Mouse (Mus musculus) MN1 (cell line): ENCODE measurements around the gene Utp11.

Source experiments
- DNase-seq: peaks from one replicate; pipeline ENCODE4 v3.0.0-alpha.2; 2016; ENCODE audit warnings: low spot score

Gene Utp11

DNA sequence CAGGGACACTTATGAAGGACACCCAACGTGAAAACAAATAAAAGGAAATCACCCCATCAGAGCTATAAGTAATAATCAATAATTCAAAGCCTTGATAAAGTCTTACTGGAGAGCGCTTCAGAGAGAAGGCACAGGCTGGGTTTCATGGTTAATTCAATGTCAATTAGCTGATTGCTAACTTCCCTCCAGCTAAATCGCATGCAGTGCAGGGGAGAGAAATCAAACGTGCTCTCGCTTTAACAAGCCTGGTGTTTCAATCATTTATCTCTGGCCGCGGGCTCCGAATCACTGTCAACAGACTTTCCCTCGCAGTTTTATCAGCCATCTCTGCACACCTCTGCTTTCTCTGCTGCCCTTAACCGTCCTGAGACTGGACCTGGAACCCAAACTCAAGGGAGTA is 60.5 kb downstream of the Utp11 start:
- no peak for DNase-seq

DNA sequence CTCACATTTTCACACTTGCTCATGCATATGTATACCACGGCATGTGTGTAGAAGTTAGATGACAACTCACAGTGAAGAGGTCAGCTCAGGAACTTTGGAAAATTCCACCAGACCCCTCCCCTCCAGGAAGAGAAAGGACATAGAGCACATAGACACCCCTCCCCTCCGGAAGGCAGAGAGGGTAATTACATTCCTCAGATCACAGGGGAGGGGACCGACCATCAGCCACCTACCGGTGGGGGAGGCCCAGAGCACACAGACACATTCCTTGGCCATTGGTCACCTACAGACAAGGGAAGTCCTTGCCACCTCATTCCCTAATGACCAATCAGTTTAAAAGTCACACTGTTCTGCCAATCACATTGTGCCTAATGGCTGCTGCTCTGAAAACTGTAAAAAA is 61.9 kb downstream of the Utp11 start:
- DNase-seq, result no peak
